Mouse (Mus musculus): ENCODE measurements at regions not wholly inside any gene's neighbourhood (a gene's known extent, or its start where the extent isn't known, plus 50 kb on each side); places are given as distances from the start of the nearest gene placed in this dataset.

DNA sequence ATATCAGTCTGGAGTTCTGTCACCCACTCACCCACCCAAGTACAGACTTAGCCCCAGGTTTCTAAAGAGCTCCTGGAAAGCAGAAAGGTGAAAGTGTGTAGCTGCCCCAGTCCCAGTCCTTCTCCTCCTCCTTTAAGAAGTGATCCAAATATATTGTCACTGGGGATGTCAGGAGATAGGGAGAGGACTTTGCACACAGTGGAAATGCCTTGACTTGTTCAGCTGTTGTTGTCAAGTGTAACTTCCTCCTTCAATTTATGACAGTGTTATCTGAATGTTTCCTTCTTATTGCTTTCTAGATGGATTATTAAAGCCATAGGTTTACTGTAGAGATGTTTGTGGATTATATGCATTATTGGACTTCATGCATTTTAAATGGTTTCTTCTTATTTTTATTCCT, 119.0 kb upstream of the Nt5e start:
- no peak for TF ChIP-seq MYOD1 (IDR thresholded peaks at IDR 0.05; ENCODE audit: control insufficient read depth, insufficient read length, low read depth)
- TF ChIP-seq MAX (IDR thresholded peaks at IDR 0.05), result no peak
- TF ChIP-seq USF1 (IDR thresholded peaks at IDR 0.05; ENCODE audit: low read depth), result no peak
- no peak for TF ChIP-seq FOSL1 (IDR thresholded peaks at IDR 0.05; ENCODE audit: insufficient read depth, low read length, poor library complexity, severe bottlenecking)
- no peak for TF ChIP-seq MYOG (IDR thresholded peaks at IDR 0.05; ENCODE audit: control insufficient read depth, extremely low read depth, insufficient read length)
- TF ChIP-seq CEBPB (IDR thresholded peaks at IDR 0.05; ENCODE audit: low read depth), result no peak
- TF ChIP-seq CTCF (IDR thresholded peaks at IDR 0.05; ENCODE audit: control insufficient read depth, insufficient read depth, insufficient read length), result no peak
- Histone ChIP-seq H3K36me3 (ENCODE audit: control insufficient read depth, insufficient read depth) (no peaks in the 10 kb centered on the region), H3K4me3 (ENCODE audit: insufficient read depth, poor library complexity, severe bottlenecking) (no peak overlapping the region), H3K79me3 (ENCODE audit: low read depth) (no peaks in the 10 kb centered on the region), H3K79me2 (ENCODE audit: control insufficient read depth, insufficient read depth) (no peaks in the 10 kb centered on the region), H3K27me3 (ENCODE audit: control insufficient read depth, insufficient read depth, insufficient read length) (no peaks in the 10 kb centered on the region), H3ac (ENCODE audit: control insufficient read depth, insufficient read length, low read depth) (no peak overlapping the region)

DNA sequence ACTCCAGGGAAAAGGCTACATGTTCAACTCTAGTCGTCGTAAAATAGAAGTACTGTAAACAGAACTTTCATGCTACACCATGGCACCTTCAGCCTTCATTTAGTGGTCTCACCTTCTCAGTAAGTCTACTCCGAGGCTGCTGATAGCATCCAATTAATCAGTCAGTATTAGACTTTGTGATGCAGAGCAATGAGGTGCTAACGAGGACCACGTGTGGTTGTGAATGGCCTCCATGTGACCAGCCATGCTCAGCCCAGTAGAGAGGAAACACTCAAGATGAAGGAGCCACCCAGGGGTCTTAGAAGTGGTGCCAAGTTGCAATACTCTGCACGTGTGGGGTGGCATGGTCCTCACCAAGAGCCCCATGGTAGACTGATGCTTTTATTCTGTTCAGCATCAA, 112.2 kb upstream of the Nt5e start:
- Histone ChIP-seq H3K79me3 (ENCODE audit: low read depth) (no peaks in the 10 kb centered on the region), H3ac (ENCODE audit: control insufficient read depth, insufficient read length, low read depth) (no peak overlapping the region), H3K27me3 (ENCODE audit: control insufficient read depth, insufficient read depth, insufficient read length) (no peaks in the 10 kb centered on the region), H3K4me3 (ENCODE audit: insufficient read depth, poor library complexity, severe bottlenecking) (no peak overlapping the region), H3K79me2 (ENCODE audit: control insufficient read depth, insufficient read depth) (no peaks in the 10 kb centered on the region), H3K36me3 (ENCODE audit: control insufficient read depth, insufficient read depth) (no peaks in the 10 kb centered on the region)
- TF ChIP-seq USF1 (IDR thresholded peaks at IDR 0.05; ENCODE audit: low read depth), result no peak

DNA sequence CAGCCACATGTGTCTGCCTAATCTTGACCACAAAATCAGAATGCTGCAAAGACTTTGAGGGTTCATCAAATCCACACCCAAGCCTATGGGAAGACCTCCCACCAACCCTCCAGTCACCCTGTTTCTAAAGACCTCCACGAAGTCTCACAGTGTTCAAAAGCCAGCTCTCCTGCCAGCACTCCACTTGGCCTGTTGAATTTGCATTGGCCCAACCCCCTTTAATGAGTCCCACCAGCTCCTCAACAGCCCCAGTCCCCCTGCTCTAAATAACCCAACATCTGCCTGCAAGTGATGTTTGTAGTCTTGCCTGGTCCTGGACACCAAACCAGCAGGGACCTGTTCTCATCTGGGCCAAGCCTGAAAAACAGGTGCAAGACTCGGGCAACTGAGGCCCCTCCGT, 106.6 kb upstream of the Nt5e start:
- Histone ChIP-seq H3ac (ENCODE audit: control insufficient read depth, insufficient read length, low read depth) (no peak overlapping the region), H3K27me3 (ENCODE audit: control insufficient read depth, insufficient read depth, insufficient read length) (no peaks in the 10 kb centered on the region), H3K36me3 (ENCODE audit: control insufficient read depth, insufficient read depth) (no peaks in the 10 kb centered on the region), H3K79me2 (ENCODE audit: control insufficient read depth, insufficient read depth) (no peaks in the 10 kb centered on the region), H3K79me3 (ENCODE audit: low read depth) (no peaks in the 10 kb centered on the region), H3K4me3 (ENCODE audit: insufficient read depth, poor library complexity, severe bottlenecking) (no peak overlapping the region)
- TF ChIP-seq MYOG (IDR thresholded peaks at IDR 0.05; ENCODE audit: control insufficient read depth, extremely low read depth, insufficient read length), result no peak
- no peak for TF ChIP-seq USF1 (IDR thresholded peaks at IDR 0.05; ENCODE audit: low read depth)
- no peak for TF ChIP-seq MYOD1 (IDR thresholded peaks at IDR 0.05; ENCODE audit: control insufficient read depth, insufficient read length, low read depth)
- no peak for TF ChIP-seq FOSL1 (IDR thresholded peaks at IDR 0.05; ENCODE audit: insufficient read depth, low read length, poor library complexity, severe bottlenecking)
- no peak for TF ChIP-seq MAX (IDR thresholded peaks at IDR 0.05)
- no peak for TF ChIP-seq CTCF (IDR thresholded peaks at IDR 0.05; ENCODE audit: control insufficient read depth, insufficient read depth, insufficient read length)
- TF ChIP-seq CEBPB (IDR thresholded peaks at IDR 0.05; ENCODE audit: low read depth), result no peak

DNA sequence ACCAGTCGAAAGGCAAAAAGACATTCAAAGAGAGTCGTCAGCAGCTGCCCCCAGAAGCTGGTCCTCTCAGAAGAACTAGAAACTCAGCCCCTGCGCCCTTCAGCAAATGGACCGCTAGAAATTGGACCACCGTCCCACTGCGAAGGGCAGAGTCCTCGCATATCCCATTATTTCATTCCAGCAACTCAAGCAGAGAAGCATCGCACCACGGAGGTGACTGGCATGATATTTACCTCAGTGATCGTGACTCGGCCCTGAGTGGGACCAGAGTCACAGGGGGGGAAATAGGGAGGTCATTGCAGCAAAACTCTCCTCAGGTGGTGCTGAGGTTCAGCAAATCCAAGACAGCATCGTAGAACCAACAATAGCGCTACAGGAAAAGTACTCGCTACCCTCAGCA, 105.7 kb upstream of the Nt5e start:
- Histone ChIP-seq H3ac (ENCODE audit: control insufficient read depth, insufficient read length, low read depth) (no peak overlapping the region), H3K79me2 (ENCODE audit: control insufficient read depth, insufficient read depth) (no peaks in the 10 kb centered on the region), H3K4me3 (ENCODE audit: insufficient read depth, poor library complexity, severe bottlenecking) (no peak overlapping the region), H3K36me3 (ENCODE audit: control insufficient read depth, insufficient read depth) (no peaks in the 10 kb centered on the region), H3K27me3 (ENCODE audit: control insufficient read depth, insufficient read depth, insufficient read length) (no peaks in the 10 kb centered on the region), H3K79me3 (ENCODE audit: low read depth) (no peaks in the 10 kb centered on the region)
- TF ChIP-seq MAX (IDR thresholded peaks at IDR 0.05) (no peak), CEBPB (IDR thresholded peaks at IDR 0.05; ENCODE audit: low read depth) (no peak), USF1 (IDR thresholded peaks at IDR 0.05; ENCODE audit: low read depth) (no peak), CTCF (IDR thresholded peaks at IDR 0.05; ENCODE audit: control insufficient read depth, insufficient read depth, insufficient read length) (no peak), MYOD1 (IDR thresholded peaks at IDR 0.05; ENCODE audit: control insufficient read depth, insufficient read length, low read depth) (no peak), MYOG (IDR thresholded peaks at IDR 0.05; ENCODE audit: control insufficient read depth, extremely low read depth, insufficient read length) (no peak), FOSL1 (IDR thresholded peaks at IDR 0.05; ENCODE audit: insufficient read depth, low read length, poor library complexity, severe bottlenecking) (no peak)

DNA sequence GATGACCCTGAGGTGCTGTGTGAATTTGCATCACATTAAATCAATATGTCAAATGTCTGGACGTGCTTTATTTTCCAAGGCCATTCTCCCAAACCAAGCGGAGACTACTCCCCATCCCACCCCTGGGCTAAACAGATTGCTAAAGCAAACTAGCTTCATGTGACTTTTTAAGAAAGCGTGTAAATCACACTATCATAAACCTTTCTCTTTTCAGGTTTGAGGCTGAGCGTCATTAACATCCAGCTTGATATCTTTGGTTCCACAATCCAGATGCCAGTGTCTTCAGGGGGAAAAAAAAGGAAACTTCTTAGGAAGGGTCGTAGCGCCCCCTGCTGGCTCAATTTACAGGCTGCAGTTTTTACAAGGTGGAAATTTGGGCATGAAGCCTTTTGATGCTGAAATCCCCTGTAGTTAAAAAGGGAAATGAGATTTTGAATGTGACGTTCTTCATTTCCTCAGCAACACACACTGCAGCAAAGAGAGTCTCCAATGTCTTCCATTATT, 105.1 kb upstream of the Nt5e start:
- no peak for TF ChIP-seq FOSL1 (IDR thresholded peaks at IDR 0.05; ENCODE audit: insufficient read depth, low read length, poor library complexity, severe bottlenecking)
- Histone ChIP-seq H3K27me3 (ENCODE audit: control insufficient read depth, insufficient read depth, insufficient read length) (no peaks in the 10 kb centered on the region), H3ac (ENCODE audit: control insufficient read depth, insufficient read length, low read depth) (no peak overlapping the region), H3K36me3 (ENCODE audit: control insufficient read depth, insufficient read depth) (no peaks in the 10 kb centered on the region), H3K79me2 (ENCODE audit: control insufficient read depth, insufficient read depth) (no peaks in the 10 kb centered on the region), H3K4me3 (ENCODE audit: insufficient read depth, poor library complexity, severe bottlenecking) (no peak overlapping the region), H3K79me3 (ENCODE audit: low read depth) (no peaks in the 10 kb centered on the region)

DNA sequence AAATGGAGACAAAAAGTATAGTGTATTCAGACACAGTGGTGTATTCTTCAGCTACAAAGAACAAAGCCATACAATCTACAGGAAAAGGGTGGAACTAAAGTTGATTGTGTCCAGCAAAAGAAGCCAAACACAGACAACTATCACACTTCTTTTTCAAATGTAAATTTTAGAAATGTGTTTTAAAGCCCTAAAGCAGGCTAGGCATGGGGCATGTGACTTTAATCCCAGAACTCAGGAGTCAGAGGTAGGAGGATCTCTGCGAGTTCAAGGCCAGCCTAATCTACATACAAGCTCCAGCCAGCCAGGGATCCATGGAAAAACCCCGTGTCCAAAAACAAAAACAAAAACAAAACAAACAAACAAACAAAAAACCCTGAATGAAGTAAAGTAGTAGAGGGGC, 89.9 kb upstream of the Nt5e start:
- Histone ChIP-seq H3K36me3 (ENCODE audit: control insufficient read depth, insufficient read depth) (no peaks in the 10 kb centered on the region), H3K4me3 (ENCODE audit: insufficient read depth, poor library complexity, severe bottlenecking) (no peak overlapping the region), H3K79me3 (ENCODE audit: low read depth) (no peaks in the 10 kb centered on the region), H3K27me3 (ENCODE audit: control insufficient read depth, insufficient read depth, insufficient read length) (no peaks in the 10 kb centered on the region), H3K79me2 (ENCODE audit: control insufficient read depth, insufficient read depth) (no peaks in the 10 kb centered on the region), H3ac (ENCODE audit: control insufficient read depth, insufficient read length, low read depth) (no peak overlapping the region)
- TF ChIP-seq FOSL1 (IDR thresholded peaks at IDR 0.05; ENCODE audit: insufficient read depth, low read length, poor library complexity, severe bottlenecking), result no peak
- no peak for TF ChIP-seq CEBPB (IDR thresholded peaks at IDR 0.05; ENCODE audit: low read depth)
- no peak for TF ChIP-seq MAX (IDR thresholded peaks at IDR 0.05)
- no peak for TF ChIP-seq USF1 (IDR thresholded peaks at IDR 0.05; ENCODE audit: low read depth)
- no peak for TF ChIP-seq MYOD1 (IDR thresholded peaks at IDR 0.05; ENCODE audit: control insufficient read depth, insufficient read length, low read depth)
- no peak for TF ChIP-seq MYOG (IDR thresholded peaks at IDR 0.05; ENCODE audit: control insufficient read depth, extremely low read depth, insufficient read length)
- TF ChIP-seq CTCF (IDR thresholded peaks at IDR 0.05; ENCODE audit: control insufficient read depth, insufficient read depth, insufficient read length), result no peak

All from C2C12 (cell line).